Mouse (Mus musculus) midbrain, embryonic 16.5 days (tissue): ENCODE results near the gene Fau. TPM values are rescaled to one million over a fixed set of nuclear protein-coding genes. Genes with fewer than 3 reads are reported as not detected.

ENCODE experiments used
- ATAC-seq: fragments of 200-750 bp; cut with Nextera tagmentation; 2 replicates; pipeline ENCODE4 v1.8.0; 2017; ENCODE audit warnings: moderate TSS enrichment
- H3K27ac ChIP-seq: fragments of 300-500 bp; sonication (generic); 2 replicates; pipeline ENCODE4 v1.5.1; 2014; ENCODE audit warnings: mild to moderate bottlenecking, low read length, mixed read lengths
- H3K27me3 ChIP-seq: fragments of 300-500 bp; sonication (generic); 2 replicates; pipeline ENCODE4 v1.6.1; 2014; ENCODE audit warnings: low read depth, low read length, mixed read lengths; ENCODE audit not compliant: control insufficient read depth, insufficient read depth
- H3K36me3 ChIP-seq: fragments of 300-500 bp; sonication (generic); 2 replicates; pipeline ENCODE4 v1.6.1; 2014; ENCODE audit warnings: mild to moderate bottlenecking, low read length, moderate library complexity, mixed read lengths; ENCODE audit not compliant: control insufficient read depth, insufficient read depth
- H3K4me1 ChIP-seq: fragments of 300-500 bp; sonication (generic); 2 replicates; pipeline ENCODE4 v1.6.1; 2014; ENCODE audit warnings: mild to moderate bottlenecking, low read length, mixed read lengths; ENCODE audit not compliant: control insufficient read depth, insufficient read depth
- H3K4me2 ChIP-seq: fragments of 300-500 bp; sonication (generic); 2 replicates; pipeline ENCODE4 v1.6.1; 2014; ENCODE audit warnings: mild to moderate bottlenecking, low read length, mixed read lengths
- H3K4me3 ChIP-seq: fragments of 300-500 bp; sonication (generic); 2 replicates; pipeline ENCODE4 v1.5.1; 2014; ENCODE audit warnings: low read depth, mild to moderate bottlenecking, low read length, moderate library complexity, mixed read lengths
- H3K9ac ChIP-seq: fragments of 300-500 bp; sonication (generic); 2 replicates; pipeline ENCODE4 v1.6.1; 2014; ENCODE audit warnings: low read depth, low read length, mixed read lengths
- H3K9me3 ChIP-seq: fragments of 300-500 bp; sonication (generic); replicated peaks from 2 replicates; pipeline ENCODE4 v1.6.1; 2014; ENCODE audit warnings: mild to moderate bottlenecking, low read length, mixed read lengths; ENCODE audit not compliant: control insufficient read depth, poor library complexity, severe bottlenecking
- WGBS: fragments of 180-500 bp; shearing (Covaris S2); extraction: QIAGEN DNeasy Blood & Tissue Kit; methylation state at CpG from one replicate; pipeline ENCODE4 v1.1.7; 2014; 5-methylcytosine and 5-hydroxymethylcytosine counted together
- microRNA-seq: library from miRNA; unstranded; fragments of <30 nt; microRNA quantifications from one replicate; pipeline ENCODE4, GENCODE M21; 2017
- polyA plus RNA-seq: library from polyadenylated mRNA; unstranded; fragments of >200 nt; fragmentation: Nextera tagmentation; extraction: Ambion mirVana; gene quantifications from 2 replicates; pipeline ENCODE4 v1.2.1, GENCODE M21; 2015

Gene Fau
- polyA plus RNA-seq, 1 experiment from 2014 or later: 459 TPM

- Histone ChIP-seq H3K4me1 (no peaks in the 10 kb centered on the region), H3K9me3 (no peaks in the 10 kb centered on the region), H3K27me3 (no peaks in the 10 kb centered on the region), H3K36me3 (no peaks in the 10 kb centered on the region), H3K4me3 (no peak overlapping the region), H3K4me2 (no peak overlapping the region), H3K9ac (no peak overlapping the region), H3K27ac (no peak overlapping the region)
- WGBS: 82% methylated on average over 6 of the region's 6 CpGs
- ATAC-seq: no peak
Measured at GRCm38 (mm10) chr19:6102169-6102853, 44.7 kb downstream of the Fau start.

GRCm38 (mm10) chr19:6104476-6104875, 46.8 kb downstream of the Fau start:
- no peaks in the 10 kb centered on the region for H3K4me1 ChIP-seq
- H3K27ac ChIP-seq: no peak overlapping the region
- no peak overlapping the region for H3K4me2 ChIP-seq
- H3K27me3 ChIP-seq: no peaks in the 10 kb centered on the region
- no peak for ATAC-seq
- no peaks in the 10 kb centered on the region for H3K9me3 ChIP-seq
- H3K9ac ChIP-seq: no peak overlapping the region
- WGBS: 80% methylated on average over 4 of the region's 4 CpGs
- no peak overlapping the region for H3K4me3 ChIP-seq
- no peaks in the 10 kb centered on the region for H3K36me3 ChIP-seq

GRCm38 (mm10) chr19:6105586-6105985, 47.9 kb downstream of the Fau start, which contains the start of gene Naaladl1:
TSS of gene Naaladl1 (plus strand) at chr19:6105782.
- no peak within 1 kb of the TSS for H3K9ac ChIP-seq
- no peak within 1 kb of the TSS for H3K4me2 ChIP-seq
- no peak within 1 kb of the TSS for H3K27ac ChIP-seq
- ATAC-seq: no peak
- no peaks in the 10 kb centered on the region for H3K9me3 ChIP-seq
- no peaks in the 10 kb centered on the region for H3K4me1 ChIP-seq
- no peaks in the 10 kb centered on the region for H3K27me3 ChIP-seq
- no peaks in the 10 kb centered on the region for H3K36me3 ChIP-seq
- 88% methylated on average over 7 of the region's 7 CpGs for WGBS
- H3K4me3 ChIP-seq: no peak within 1 kb of the TSS

Small RNA genes lying within 50 kb of the gene (microRNA-seq; reads per million reads assigned to microRNA genes)
- 2.9 reads per million, percentile 13 among the genes with 10 or more reads in this experiment for gene Mir6988

Other genes starting within 250 kb of the Fau start
- gene Frmd8, start 182.6 kb upstream of the Fau start, polyA plus RNA-seq: 14.7 and 16.5 TPM in 2 replicates
- gene Slc25a45, start 180.0 kb upstream of the Fau start, polyA plus RNA-seq: 2.0 and 2.2 TPM in 2 replicates
- gene Tigd3, start 163.7 kb upstream of the Fau start, polyA plus RNA-seq: 13.4 and 14.6 TPM in 2 replicates
- gene Dpf2, start 144.8 kb upstream of the Fau start, polyA plus RNA-seq: 105 and 121 TPM in 2 replicates
- gene Cdc42ep2, start 133.0 kb upstream of the Fau start, polyA plus RNA-seq: 16.0 and 20.4 TPM in 2 replicates
- gene Pola2, start 93.6 kb upstream of the Fau start, polyA plus RNA-seq: 19.4 and 22.4 TPM in 2 replicates
- not detected in 2 replicates for gene Slc22a20, start 71.7 kb upstream of the Fau start, polyA plus RNA-seq
- gene Capn1, start 41.9 kb upstream of the Fau start, polyA plus RNA-seq: 3.0 and 3.2 TPM in 2 replicates
- gene Syvn1, start 11.3 kb upstream of the Fau start, polyA plus RNA-seq: 31.5 and 34.5 TPM in 2 replicates
- gene Mrpl49, start 59 bp upstream of the Fau start, polyA plus RNA-seq: 58.5 and 59.7 TPM in 2 replicates
- gene Znhit2, start 3.3 kb downstream of the Fau start, polyA plus RNA-seq: 28.2 and 30.2 TPM in 2 replicates
- gene Tm7sf2, start 10.5 kb downstream of the Fau start, polyA plus RNA-seq: 55.1 and 59.0 TPM in 2 replicates
- 86.1 and 93.9 TPM in 2 replicates for gene Vps51, start 19.4 kb downstream of the Fau start, polyA plus RNA-seq
- not detected in 2 replicates for gene Tmem262, start 22.2 kb downstream of the Fau start, polyA plus RNA-seq
- gene Gm28374, start 24.4 kb downstream of the Fau start, polyA plus RNA-seq: 0.85 and 1.5 TPM in 2 replicates
- gene Zfpl1, start 27.1 kb downstream of the Fau start, polyA plus RNA-seq: 80.6 and 87.3 TPM in 2 replicates
- gene Cdca5, start 27.1 kb downstream of the Fau start, polyA plus RNA-seq: 3.7 and 4.1 TPM in 2 replicates
- gene AC131692.1, start 36.6 kb downstream of the Fau start, polyA plus RNA-seq: not detected in 2 replicates
- gene Naaladl1, start 47.9 kb downstream of the Fau start, polyA plus RNA-seq: 0.25 and 0.26 TPM in 2 replicates
- 44.2 and 45.2 TPM in 2 replicates for gene Sac3d1, start 60.8 kb downstream of the Fau start, polyA plus RNA-seq
- 58.7 and 65.4 TPM in 2 replicates for gene Snx15, start 70.5 kb downstream of the Fau start, polyA plus RNA-seq
- gene Batf2, start 83.1 kb downstream of the Fau start, polyA plus RNA-seq: 0.15 TPM in 1 of 2 replicates, not detected in the other
- 133 and 151 TPM in 2 replicates for gene Arl2, start 83.7 kb downstream of the Fau start, polyA plus RNA-seq
- gene Majin, start 126.5 kb downstream of the Fau start, polyA plus RNA-seq: not detected in 2 replicates
- not detected in 2 replicates for gene Gpha2, start 168.5 kb downstream of the Fau start, polyA plus RNA-seq
- gene Ppp2r5b, start 178.0 kb downstream of the Fau start, polyA plus RNA-seq: 149 and 165 TPM in 2 replicates
- gene Atg2a, start 183.8 kb downstream of the Fau start, polyA plus RNA-seq: 12.9 and 15.5 TPM in 2 replicates
- 99.6 and 103 TPM in 2 replicates for gene Ehd1, start 218.9 kb downstream of the Fau start, polyA plus RNA-seq
- gene Cdc42bpg, start 248.6 kb downstream of the Fau start, polyA plus RNA-seq: 0.34 and 0.35 TPM in 2 replicates